Mouse (Mus musculus) adrenal gland, postnatal 4 days (tissue): Measurements from ENCODE around the gene Slc4a3. TPM values are rescaled to one million over a fixed set of nuclear protein-coding genes. Genes with fewer than 3 reads are reported as not detected.

ENCODE experiments used
- DNase-seq, 2 experiments: peaks; one replicate each; pipeline ENCODE4 v3.0.0; 2021 to 2022; ENCODE audit warnings: low spot score in 2 of 2, mixed read lengths in 2 of 2
- total RNA-seq, 2 experiments: library from RNA; stranded (reverse); gene quantifications; 2 replicates each; pipeline ENCODE4 v1.2.3; 2021

Gene Slc4a3
- total RNA-seq, 2 experiments from 2014 or later: 136 to 143 TPM

DNA sequence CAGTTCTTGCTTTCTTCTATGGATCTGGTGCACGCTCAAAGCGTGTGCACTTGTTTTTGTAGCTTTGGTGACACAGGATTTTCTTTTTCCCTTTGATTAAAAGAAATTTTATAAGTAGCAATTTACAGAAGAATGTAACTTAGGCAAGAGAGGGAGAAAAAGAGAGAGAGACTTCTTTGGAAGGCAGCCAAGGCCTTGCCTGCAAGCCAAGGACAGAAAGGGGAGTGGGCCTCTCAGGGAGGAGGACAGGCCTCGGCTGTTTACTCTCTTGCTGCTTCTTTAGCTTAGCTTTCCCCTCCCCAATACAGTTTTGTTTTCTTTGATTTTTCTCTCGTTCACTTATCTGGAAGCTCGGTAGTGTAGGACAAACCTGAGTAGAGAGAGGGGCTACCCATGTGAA is 26.5 kb upstream of the Slc4a3 start:
- DNase-seq: no peak

DNA sequence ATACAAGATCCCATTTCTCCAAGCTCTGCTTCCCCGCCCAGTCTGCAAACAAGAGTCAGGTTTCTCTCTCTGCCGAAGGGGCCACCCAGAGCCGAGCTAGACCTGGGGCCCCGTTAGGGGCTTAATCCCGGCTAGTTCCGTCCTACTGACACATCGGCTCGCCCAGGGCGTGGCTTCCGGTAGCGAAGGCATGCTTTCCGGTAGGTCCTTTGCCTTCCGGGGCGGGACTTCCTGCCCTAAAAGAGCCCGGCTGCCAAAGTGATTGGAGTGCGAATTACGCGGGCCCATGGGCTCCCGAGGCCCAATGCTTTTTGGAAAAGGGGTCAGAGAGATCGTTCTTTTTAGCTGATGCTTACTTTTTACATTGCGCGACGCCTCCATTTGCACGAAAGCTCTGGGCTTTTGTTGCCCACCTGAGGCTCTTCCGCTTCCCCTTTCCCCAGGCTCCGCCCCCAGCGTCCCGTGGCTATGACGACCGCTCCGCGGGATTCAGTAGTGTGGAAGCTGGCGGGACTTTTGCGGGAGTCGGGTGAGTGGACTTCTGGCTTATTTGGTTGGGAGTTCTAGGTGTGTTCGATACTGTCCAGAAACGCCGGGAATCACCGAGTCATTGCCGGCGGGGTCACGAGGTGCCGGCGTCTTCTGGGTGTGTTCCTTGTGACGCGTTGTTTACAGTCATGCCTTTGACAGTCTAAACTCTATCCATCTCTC is 24.6 kb upstream of the Slc4a3 start, which contains the start of gene Stk11ip:
Stk11ip (plus strand) TSS at position 209 of the 711 bp plus-strand sequence.
- peak; percentile 84 to 87 for DNase-seq

DNA sequence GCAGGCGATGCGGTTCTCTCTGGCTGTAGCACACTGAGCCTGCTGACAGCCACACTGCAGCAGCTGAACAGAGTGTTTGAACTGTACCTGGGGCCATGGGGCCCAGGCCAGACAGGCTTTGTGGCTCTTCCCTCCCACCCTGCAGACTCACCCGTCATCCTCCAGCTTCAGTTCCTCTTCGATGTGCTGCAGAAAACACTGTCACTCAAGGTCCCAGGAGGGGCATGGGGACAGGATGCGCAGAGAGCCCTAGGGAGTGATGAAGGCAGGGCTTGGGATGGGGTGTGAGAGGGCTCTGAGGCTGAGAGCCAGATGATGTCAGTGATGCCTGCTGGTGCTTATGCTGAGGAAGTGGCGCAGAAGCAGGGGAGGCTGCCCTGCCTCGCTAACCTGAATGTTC is 21.4 kb upstream of the Slc4a3 start:
- no peak for DNase-seq

DNA sequence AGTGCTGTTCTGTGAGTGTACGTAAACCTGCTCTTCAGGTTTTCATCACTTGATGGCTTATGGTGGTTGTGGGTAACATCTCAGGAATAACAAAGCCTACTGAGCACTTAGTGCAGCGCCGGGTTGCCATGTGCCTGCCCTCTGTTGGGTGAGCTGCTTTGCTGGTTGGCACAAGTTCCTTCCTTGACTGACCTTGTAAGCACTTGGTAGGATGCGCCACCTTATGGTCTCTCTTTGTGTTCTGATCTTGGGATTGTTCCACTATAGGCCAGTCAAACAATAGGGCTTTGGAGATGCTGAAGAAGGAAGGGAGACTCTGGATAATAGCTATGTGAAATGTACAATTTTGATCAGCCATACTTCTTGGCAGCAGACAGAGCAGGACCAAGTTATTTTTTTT is 15.5 kb upstream of the Slc4a3 start:
- DNase-seq: no peak

DNA sequence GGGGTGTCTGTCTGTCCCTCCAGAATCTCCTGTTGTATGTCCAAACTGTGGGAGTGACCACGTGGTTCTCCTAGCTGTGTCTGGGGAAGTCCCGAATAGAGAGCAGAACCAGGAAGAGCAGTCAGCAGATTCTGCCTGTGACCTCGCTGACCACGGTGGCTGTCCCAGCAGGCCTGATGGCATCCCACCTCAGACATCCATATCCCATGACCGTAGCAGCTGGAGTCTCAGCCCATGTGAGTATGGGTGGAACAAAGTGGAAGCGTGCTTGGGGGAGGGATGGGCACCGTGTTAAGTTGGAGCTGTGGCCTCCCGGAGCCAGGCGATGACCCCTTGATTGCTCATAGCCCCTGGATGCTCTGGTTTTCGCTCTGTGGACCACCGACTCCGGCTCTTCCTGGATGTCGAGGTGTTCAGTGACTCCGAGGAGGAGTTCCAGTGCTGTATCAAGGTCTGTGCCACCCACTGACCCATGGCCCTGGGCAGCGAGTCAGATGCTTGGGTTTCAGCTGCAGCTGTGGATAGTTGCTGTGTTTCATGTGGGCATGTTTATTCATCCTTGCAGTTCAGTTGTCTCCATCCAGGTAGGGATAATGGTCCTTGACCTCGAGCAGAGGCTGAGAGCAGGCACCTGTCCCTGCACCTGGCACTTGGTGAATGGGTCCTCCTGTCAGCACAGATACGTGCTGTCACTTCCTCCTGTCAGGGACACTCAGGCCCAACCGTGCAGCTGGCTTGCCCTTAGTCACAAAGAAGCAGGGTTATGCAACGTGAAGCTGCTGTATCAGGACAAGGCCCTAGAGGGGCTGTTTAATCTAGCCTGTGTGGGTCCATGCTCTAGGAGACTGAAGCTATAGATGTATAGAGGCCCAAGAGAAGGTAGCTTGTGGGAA is 13.5 kb upstream of the Slc4a3 start:
- no peak for DNase-seq

DNA sequence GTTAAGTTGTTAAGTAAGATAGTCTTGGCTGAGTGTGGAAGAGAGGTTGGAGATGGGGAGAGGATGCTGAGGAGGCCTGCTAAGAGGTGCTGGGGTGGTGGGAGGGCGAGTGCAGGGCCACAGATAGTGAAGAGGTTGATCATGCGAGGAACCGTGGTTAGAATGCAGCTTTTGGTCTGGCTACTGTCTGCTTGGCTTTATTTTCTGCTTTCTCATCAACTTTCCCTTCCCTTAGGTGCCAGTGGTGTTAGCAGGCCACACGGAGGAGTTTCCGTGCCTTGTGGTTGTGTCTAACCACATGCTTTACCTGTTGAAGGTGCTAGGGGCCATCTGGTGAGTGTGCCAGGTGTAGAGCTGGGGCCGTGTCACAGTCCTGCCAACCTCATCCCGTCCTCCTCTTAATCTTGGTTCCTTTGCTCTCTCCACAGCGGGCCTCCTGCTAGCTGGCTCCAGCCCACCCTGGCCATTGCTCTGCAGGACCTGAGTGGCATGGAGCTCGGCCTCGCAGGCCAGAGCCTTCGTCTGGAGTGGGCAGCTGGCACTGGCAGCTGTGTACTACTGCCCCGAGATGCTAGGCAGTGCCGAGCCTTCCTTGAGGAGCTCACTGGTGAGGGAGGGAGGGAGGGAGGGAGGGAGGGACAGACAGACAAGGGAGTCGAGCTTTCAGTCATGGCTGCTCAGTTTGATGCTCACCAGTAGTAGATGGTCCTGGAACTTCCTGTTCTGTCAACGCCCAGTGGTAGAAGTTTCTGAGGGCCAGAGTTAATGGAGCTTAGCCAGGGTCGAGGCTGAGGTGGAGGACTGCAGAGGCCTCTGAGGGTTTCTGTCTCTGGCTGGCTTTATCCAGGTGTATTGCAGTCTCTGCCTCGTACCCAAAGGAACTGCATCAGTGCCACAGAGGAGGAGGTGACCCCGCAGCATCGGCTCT is 12.5 kb upstream of the Slc4a3 start:
- DNase-seq: no peak

DNA sequence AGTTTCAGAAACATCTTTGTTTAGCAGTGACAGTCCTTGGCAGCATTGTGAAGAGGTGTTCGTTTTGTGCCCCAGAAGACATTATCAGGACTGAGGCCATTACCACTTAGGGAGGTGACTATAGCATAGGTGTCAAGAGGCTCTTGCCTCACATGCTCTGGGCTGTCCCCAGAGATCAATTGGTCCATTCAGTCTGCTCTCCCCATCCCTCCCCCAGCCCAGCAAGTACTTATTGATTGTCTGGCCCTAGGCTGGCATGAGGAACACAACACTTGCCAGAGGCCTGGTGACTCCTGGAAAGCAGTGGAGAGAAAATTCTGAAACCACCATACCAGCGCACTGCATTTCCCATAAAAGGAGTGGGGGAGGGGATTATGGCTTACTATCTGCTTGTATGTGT is 8.5 kb upstream of the Slc4a3 start:
- DNase-seq: no peak

DNA sequence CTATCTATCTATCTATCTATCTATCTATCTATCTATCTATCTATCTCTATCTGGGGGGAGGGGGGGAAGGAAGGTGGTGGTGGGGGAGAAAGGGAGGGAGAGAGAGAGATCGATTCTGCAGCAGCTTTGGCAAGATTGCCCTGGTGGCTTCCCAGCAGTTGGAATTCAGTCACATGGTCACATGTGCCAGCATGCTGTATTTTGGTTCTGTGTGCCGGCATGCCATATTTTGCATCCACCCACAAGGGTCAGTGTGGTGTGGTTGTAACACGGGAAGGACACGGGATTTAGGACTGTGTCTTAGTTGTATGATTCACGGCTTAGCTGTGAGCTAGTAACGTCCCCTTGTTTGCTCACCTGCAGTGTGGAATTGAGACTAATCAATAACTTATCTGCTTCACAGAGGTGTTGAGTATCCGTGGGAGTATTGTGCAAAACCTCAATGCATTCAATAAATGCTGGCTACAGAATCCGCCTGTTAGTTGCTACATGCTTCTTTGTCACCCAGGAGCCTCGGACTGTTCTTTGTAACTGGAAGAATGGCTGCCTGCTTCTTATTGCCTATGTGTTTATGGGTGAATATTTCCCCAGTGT is 7.4 kb upstream of the Slc4a3 start:
- no peak for DNase-seq

DNA sequence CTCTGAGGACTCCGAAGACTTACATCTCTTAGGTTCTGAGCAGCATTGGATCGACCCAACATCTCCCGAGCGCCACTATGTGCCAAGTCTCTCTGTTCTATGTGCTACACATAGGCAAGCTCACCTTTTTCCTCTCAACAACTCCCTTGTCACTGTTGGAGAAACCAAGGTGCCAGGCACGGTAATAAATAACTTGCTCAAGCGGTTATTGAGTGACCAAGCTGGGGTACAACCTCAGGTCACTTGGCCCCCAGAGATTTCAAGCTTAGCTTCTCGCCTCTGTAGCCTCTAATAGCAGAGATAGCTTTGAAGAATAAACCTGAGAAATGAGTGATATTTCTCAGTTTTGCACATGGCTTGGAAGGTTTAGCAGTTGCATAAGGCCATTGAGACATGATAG is 4.6 kb upstream of the Slc4a3 start:
- no peak for DNase-seq

DNA sequence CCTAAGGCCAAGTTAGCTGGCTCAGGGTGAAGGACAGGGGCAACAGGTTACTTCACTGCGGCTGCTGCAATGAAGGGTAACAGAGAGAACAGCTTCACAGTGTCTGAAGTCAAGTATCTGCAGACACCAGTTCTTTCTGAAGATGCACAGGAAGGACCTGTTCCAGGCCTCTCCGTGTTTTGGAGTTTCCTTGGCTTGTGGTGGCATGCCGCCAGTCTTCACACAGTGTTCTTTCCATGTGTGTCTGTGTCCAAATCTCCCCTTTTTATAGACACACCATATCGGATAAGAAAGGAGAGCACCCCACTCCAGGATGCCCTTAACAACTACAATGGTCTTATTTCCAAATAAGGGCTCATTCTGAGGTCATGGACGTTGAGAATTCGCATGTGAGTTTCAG is 1.7 kb upstream of the Slc4a3 start:
- DNase-seq: no peak

DNA sequence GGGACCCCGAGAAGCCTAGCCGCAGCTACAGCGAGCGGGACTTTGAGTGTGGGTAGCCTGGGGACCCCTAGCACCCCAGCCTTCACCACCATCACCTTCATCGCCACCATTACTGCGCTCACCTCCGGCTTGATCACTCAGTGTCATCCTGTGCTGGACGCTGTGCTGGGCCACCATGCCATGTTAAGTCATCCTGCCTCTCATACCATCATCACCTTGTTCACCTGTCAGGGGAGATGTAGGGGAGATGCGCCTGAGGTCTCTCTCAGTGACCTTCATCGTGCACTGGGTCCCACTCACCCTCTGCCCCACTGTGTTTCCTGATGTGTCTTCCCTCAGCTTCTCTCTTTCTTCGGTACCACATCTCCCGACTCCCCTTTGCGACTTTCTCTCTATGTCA is 1.3 kb downstream of the Slc4a3 start:
- no peak for DNase-seq

DNA sequence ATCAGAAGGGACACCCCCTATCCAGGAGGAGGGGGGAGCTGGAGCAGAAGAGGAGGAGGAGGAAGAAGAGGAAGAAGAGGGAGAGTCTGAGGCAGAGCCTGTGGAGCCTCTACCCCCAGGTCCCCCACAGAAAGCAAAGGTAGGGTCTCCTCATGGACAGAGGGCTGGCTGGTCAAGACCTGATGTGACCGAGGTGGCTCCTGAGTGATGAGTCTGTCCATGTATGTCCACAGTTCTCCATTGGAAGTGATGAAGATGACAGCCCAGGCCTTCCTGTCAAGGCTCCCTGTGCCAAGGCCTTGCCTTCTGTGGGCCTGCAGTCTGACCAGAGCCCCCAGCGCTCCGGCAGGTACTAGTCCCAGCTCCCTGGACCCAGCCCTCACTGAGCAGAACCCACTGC is 2.0 kb downstream of the Slc4a3 start:
- DNase-seq: no peak

DNA sequence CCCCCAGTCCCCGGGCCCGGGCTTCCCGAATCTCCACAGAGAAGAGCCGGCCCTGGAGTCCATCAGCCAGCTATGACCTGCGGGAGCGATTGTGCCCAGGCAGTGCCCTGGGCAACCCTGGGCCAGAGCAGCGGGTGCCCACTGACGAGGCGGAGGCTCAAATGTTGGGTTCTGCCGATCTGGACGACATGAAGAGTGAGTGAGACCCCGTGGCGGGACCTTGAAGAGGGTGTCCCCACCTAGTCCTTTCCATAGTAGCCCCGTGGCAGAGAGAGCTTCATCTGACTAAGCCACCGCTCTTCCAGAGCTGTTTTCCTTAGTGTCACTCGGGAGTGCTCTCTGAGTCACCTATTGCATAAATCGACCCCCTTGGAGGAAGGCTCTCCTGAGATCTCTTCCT is 2.8 kb downstream of the Slc4a3 start:
- DNase-seq: no peak

DNA sequence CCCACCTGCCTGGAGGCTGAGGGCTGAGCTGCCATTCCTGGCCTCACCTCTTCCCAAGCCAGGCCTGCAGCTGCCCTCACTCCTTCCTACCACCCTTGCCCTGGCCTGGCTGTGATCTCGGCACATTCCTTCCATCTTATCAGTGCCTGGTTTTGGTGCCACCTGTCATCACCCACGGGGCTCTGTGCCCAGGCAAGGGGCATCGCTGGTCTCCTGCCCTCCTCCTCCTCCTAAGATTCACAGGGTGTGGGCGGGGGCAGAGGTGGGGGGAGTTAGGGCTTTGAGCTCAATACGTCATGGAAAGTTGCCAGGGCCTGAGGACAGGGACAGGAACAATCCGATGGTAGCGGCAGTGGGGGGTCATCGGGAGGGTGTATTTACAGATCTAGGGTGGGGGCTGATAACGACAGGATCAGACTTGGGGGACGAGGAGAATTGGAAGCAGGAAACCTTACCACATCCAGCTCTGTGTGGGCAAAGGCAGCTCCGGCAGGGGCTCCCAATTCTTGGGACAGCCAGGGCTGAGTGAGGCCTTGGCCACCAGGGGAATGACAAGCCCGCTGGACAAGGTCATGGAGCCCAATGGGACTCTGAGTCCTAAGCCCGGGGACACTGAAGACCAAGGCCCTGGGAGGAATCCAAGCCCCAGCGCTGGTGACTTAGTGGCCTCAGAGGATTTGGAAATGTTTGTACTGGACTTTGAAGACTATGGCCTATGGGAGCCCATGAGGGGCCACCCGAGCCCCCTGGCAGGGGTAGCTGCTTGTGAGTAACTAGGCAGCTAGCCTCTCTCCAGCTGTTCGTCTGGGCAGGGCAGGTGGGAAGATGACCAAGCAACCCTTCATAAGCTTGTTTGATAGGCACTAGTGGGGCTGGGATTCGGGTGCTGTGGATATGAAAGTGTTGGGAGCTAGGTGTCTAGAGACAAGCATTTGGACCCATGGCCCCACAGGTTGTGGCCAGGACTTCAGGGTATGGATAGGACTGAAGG is 3.5 kb downstream of the Slc4a3 start:
- DNase-seq: peak in 1 of 2 experiments; percentile 52

DNA sequence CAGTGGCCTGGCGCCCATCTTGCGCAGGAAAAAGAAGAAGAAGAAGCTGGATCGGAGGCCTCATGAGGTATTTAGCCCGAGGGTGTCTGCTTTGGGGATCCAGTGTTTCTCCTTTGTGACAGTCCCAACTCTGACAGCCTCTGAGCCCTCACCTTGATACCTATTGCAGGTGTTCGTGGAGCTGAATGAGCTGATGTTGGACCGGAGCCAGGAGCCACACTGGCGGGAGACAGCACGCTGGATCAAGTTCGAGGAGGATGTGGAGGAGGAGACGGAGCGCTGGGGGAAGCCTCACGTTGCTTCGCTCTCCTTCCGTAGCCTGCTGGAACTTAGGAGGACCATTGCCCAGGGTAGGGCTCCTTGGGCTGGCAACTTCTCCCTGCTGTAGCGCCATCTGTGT is 4.5 kb downstream of the Slc4a3 start:
- no peak for DNase-seq

DNA sequence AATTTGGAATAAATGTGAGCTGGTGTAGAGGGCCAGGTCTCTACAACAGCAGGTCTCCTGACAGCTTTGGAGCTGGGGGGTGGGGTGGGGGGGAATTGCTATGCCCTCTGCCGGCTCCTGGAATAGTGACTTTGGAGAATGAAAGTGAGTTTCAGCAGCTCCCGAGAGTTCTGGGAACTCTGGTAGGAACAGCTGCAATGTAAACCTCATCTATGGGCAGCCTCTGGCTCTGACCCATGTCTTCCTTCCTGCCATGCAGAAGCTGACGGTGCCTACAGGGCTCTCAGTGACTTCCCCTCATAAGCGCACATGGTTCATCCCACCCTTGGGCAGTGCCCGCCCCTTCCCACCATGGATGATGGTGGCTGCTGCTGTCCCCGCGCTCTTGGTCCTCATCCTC is 9.6 kb downstream of the Slc4a3 start:
- no peak for DNase-seq

DNA sequence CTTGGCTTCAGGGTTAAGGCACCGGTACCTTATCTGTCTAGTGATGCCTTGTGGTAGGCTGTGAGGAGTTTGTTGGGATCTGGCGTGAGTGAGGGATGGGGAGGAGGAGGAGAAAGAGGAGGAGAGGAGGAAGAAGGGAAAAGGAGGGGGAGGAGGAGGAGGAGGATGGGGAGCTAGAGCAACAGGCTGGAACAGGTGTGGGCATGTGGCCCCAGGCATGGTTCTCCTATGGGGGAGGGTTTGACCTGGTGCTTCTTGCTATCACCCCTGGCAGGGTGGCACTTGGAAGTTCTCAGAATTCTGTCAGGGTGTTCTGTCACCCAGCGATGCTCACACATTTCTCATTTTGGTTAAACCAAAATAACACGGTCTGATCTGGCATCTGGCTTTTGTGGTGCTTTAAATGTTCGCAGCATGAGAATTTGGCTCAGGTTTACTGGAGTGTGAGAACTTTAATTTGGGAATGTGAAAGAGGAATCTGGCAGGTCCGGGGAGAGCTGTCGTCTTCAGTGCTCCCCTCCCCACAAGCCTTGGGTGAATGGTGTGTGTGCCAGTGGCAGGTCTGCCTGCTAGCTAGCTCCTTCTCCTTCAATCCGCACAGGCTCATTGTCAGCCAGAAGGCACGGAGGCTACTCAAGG is 10.2 kb downstream of the Slc4a3 start:
- DNase-seq: no peak

DNA sequence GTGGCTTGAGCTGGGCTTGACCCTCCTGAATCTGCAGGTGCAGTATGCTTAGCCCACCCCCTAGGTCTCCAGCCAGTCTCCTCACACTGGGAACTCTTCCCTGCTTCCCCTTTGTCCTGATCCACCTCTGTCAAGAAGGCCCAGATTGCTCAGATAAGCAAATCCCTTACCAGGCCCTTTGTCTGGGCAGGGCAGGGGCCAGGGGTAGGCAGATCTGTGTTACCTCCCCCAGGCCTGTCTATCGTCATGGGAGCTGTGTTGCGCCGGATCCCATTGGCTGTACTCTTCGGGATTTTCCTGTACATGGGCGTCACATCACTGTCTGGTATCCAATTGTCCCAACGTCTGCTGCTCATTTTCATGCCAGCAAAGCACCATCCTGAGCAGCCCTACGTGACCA is 11.0 kb downstream of the Slc4a3 start:
- DNase-seq: no peak
